Mouse (Mus musculus) erythroblast, embryonic 14.5 days (primary cell): ENCODE measurements around the gene Ptov1.

Source experiments
- GATA1 ChIP-seq: IDR thresholded peaks from 2 replicates; pipeline ENCODE4 v1.6.1; 2012; ENCODE audit warnings: low read length, inconsistent platforms, mixed read lengths
- TAL1 ChIP-seq: IDR thresholded peaks from 3 replicates; pipeline ENCODE4 v1.6.1; 2012; ENCODE audit warnings: low read length, inconsistent platforms, mixed read lengths

DNA sequence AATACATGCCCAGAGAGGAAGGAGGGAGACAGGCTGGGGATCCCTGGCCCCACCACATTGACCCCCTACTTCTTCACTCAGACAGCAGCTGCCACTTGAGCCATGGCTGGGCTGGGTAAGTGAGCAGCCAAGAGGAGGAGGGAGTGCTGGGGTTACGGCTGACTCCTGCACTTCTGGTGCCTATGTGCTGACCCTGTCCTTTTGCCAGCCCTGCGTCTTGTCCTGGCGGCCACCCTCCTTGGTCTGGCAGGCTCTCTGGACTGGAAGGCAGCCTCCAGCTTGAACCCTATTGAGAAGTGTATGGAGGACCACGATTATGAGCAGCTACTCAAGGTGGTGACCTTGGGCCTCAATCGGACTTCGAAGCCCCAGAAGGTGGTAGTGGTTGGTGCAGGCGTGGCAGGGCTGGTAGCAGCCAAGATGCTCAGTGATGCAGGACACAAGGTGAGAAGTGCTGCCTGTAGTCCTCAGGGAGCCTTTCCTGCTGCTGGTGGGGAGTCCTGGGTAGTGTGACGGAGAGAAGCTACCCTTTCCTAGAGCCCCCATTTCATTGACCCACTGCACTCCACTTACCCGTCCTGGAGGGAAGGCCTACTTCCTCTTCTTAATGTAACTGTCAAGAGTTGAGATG is 33.0 kb downstream of the Ptov1 start:
- TF ChIP-seq TAL1 = no peak
- no peak for TF ChIP-seq GATA1
